Mouse (Mus musculus) embryonic facial prominence, embryonic 12.5 days (tissue): ENCODE measurements around the gene Klrc2. TPM values are rescaled to one million over a fixed set of nuclear protein-coding genes. Genes with fewer than 3 reads are reported as not detected.
"Not testable (repeated sequence)": the region's sequence is repeated elsewhere in the genome, so short reads cannot be mapped to it uniquely, and the experiment has no call there.

Experiments
- ATAC-seq: fragments of 200-750 bp; cut with Nextera tagmentation; 2 replicates; pipeline ENCODE4 v1.8.0; 2017; ENCODE audit not compliant: insufficient number of reproducible peaks, insufficient read depth, low FRiP score, low TSS enrichment
- H3K27ac ChIP-seq: fragments of 300-500 bp; sonication (generic); 2 replicates; pipeline ENCODE4 v1.5.1; 2016; ENCODE audit warnings: mild to moderate bottlenecking
- H3K27me3 ChIP-seq: fragments of 300-500 bp; sonication (generic); 2 replicates; pipeline ENCODE4 v1.6.1; 2016; ENCODE audit warnings: mild to moderate bottlenecking, moderate library complexity
- H3K36me3 ChIP-seq: fragments of 300-500 bp; sonication (generic); 2 replicates; pipeline ENCODE4 v1.6.1; 2016; ENCODE audit warnings: mild to moderate bottlenecking
- H3K4me1 ChIP-seq: fragments of 300-500 bp; sonication (generic); 2 replicates; pipeline ENCODE4 v1.6.1; 2016
- H3K4me2 ChIP-seq: fragments of 300-500 bp; sonication (generic); replicated peaks from 2 replicates; pipeline ENCODE4 v1.6.1; 2016; ENCODE audit warnings: mild to moderate bottlenecking, moderate library complexity
- H3K4me3 ChIP-seq: fragments of 300-500 bp; sonication (generic); 2 replicates; pipeline ENCODE4 v1.5.1; 2016; ENCODE audit warnings: mild to moderate bottlenecking
- H3K9ac ChIP-seq: fragments of 300-500 bp; sonication (generic); 2 replicates; pipeline ENCODE4 v1.6.1; 2016; ENCODE audit warnings: mild to moderate bottlenecking, moderate library complexity
- H3K9me3 ChIP-seq: fragments of 300-500 bp; sonication (generic); 2 replicates; pipeline ENCODE4 v1.6.1; 2016; ENCODE audit warnings: mild to moderate bottlenecking, moderate library complexity
- WGBS: fragments of 180-500 bp; shearing (Covaris S2); methylation state at CpG from one replicate; pipeline ENCODE4 v1.1.7; 2016; 5-methylcytosine and 5-hydroxymethylcytosine counted together
- microRNA-seq: library from miRNA; unstranded; fragments of <30 nt; microRNA quantifications from one replicate; pipeline ENCODE4, GENCODE M21; 2017
- polyA plus RNA-seq: library from polyadenylated mRNA; unstranded; fragments of >200 nt; fragmentation: Nextera tagmentation; extraction: Ambion mirVana; gene quantifications from 2 replicates; pipeline ENCODE4 v1.2.1, GENCODE M21; 2016

Gene Klrc2
- polyA plus RNA-seq = not detected in 2 replicates

DNA sequence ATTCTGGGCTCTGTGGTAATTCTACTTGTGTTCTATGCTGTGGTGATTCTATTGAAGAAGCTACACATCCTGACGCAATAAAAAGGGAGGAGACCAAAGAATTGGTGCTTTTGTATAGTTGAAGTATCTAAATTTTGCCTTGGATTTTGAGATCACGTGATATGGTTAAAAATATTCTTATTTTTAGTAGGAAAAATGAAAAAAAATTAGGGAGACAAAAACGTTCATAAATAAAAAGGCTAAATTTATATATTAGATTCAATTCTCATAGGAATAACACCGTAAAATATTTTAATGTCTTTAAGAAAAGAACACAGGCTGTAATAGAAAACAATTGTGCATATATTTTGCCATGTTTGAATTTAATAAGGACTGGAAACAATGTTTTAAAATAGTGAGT, at the start of gene Klrc2:
Klrc2 (minus strand) TSS at position 101 of the 400 bp plus-strand sequence.
- H3K9me3 ChIP-seq, ATAC-seq, H3K9ac ChIP-seq, H3K4me2 ChIP-seq, H3K4me1 ChIP-seq, H3K36me3 ChIP-seq, H3K27me3 ChIP-seq, H3K4me3 ChIP-seq, H3K27ac ChIP-seq: not testable (repeated sequence)
- WGBS = 77% methylated on average over 4 of the region's 4 CpGs

DNA sequence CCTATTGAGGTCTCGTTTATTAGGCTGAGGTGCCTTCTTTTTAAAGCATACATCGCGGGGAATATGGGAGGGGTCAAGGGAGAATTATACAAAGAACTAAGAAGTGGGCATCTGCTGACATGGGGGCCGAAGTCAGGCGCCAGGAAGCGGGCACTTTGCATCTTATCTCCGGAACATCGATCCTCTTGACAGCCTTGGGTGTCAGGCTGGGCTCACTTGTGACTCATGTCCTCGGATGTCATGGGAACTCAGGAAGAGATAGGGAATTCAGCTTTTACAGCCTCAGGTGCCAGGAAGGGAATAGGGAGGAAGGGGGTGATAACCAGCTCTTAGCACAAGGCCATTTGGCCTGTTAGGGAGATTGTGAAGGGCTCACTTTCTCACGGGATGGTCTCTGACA, 30.9 kb upstream of the Klrc2 start:
- H3K4me1 ChIP-seq, H3K36me3 ChIP-seq, ATAC-seq, H3K4me2 ChIP-seq, H3K9ac ChIP-seq, H3K27ac ChIP-seq, H3K27me3 ChIP-seq, H3K4me3 ChIP-seq, H3K9me3 ChIP-seq: not testable (repeated sequence)
- 76% methylated on average over 10 of the region's 10 CpGs for WGBS

DNA sequence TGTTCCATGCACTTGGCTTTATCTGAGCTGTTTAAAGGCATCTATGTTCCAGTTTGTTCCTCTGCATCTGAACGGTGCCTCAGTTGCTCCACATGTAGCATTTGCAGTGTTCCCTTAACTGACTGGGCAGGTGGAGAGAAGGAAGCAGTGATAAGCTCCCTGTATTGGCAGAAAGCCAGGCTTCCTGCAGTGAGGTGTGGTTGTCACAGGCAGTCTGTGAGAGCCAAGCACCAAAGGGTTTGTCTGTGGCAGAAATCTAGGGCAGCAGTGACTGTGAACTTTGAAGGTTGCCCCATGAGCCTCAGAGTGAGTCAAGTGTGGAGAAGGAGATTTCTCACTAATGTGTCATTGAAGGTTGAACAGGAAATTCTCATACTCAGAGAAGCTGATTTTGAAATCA, 19.9 kb upstream of the Klrc2 start:
- H3K27ac ChIP-seq = no peak overlapping the region
- ATAC-seq = no peak
- H3K4me2 ChIP-seq = no peak overlapping the region
- 67% methylated on average over 1 of the region's 1 CpGs for WGBS
- H3K27me3 ChIP-seq = no peaks in the 10 kb centered on the region
- no peak overlapping the region for H3K9ac ChIP-seq
- H3K9me3 ChIP-seq = peaks cover 2% of the 10 kb centered on the region; the same call in 1 of the 2 replicates
- no peaks in the 10 kb centered on the region for H3K4me1 ChIP-seq
- H3K4me3 ChIP-seq = no peak overlapping the region
- H3K36me3 ChIP-seq = no peaks in the 10 kb centered on the region

- no peaks in the 10 kb centered on the region for H3K36me3 ChIP-seq
- H3K9ac ChIP-seq = no peak within 1 kb of the TSS
- 82% methylated on average over 3 of the region's 3 CpGs for WGBS
- no peak within 1 kb of the TSS for H3K4me3 ChIP-seq
- ATAC-seq = no peak
- H3K9me3 ChIP-seq = 0 out of 2 replicates have a peak, but pooled peaks cover 1% of the 10 kb centered on the region
- H3K4me2 ChIP-seq = no peak within 1 kb of the TSS
- H3K27me3 ChIP-seq = no peaks in the 10 kb centered on the region
- no peaks in the 10 kb centered on the region for H3K4me1 ChIP-seq
- no peak within 1 kb of the TSS for H3K27ac ChIP-seq
These were observed 18.4 kb upstream of the Klrc2 start, which contains the start of gene Klrc1 for GRCm38 (mm10) chr6:129678873-129679272. TSS of gene Klrc1 (minus strand) at chr6:129678973.

DNA sequence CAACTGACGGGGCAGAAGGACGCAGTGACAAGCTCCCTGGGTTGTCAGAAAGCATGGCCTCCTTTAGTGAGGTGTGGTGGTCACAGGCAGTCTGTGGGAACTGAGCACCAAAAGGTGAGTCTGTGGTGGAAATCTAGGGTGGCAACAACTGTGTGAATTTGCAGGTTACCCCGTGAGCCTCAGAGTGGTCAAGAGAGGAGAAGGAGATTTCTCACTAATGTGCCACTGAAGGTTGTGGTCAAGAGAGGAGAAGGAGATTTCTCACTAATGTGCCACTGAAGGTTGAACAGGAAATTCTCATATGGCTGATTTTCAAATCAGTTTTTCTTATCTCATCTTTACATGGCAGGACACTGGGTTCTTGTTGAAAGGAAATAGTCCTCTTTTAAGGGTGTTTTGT, 812 bp upstream of the Klrc2 start:
- H3K27ac ChIP-seq, H3K27me3 ChIP-seq, H3K9ac ChIP-seq, H3K9me3 ChIP-seq, H3K4me2 ChIP-seq, ATAC-seq, H3K4me1 ChIP-seq, H3K36me3 ChIP-seq, H3K4me3 ChIP-seq: not testable (repeated sequence)
- WGBS = no CpG with 5 or more reads among the region's 3 CpGs

GRCm38 (mm10) chr6:129644054-129644453, 16.4 kb downstream of the Klrc2 start:
- H3K36me3 ChIP-seq, ATAC-seq: not testable (repeated sequence)
- 80% methylated on average over 1 of the region's 3 CpGs for WGBS

GRCm38 (mm10) chr6:129643237-129643636, 17.3 kb downstream of the Klrc2 start, which contains the start of gene Klrc3:
TSS of gene Klrc3 (minus strand) at chr6:129643337.
- H3K27me3 ChIP-seq, H3K4me3 ChIP-seq, H3K9ac ChIP-seq, ATAC-seq, H3K9me3 ChIP-seq, H3K36me3 ChIP-seq, H3K4me1 ChIP-seq, H3K4me2 ChIP-seq, H3K27ac ChIP-seq: not testable (repeated sequence)
- 86% methylated on average over 3 of the region's 3 CpGs for WGBS

More at GRCm38 (mm10) chr6:129644054-129644453, 16.4 kb downstream of the Klrc2 start:
- H3K4me1 ChIP-seq, H3K9me3 ChIP-seq, H3K4me3 ChIP-seq, H3K9ac ChIP-seq, H3K27me3 ChIP-seq, H3K27ac ChIP-seq, H3K4me2 ChIP-seq: not testable (repeated sequence)

- H3K27ac ChIP-seq, ATAC-seq, H3K4me1 ChIP-seq, H3K36me3 ChIP-seq, H3K9me3 ChIP-seq, H3K4me3 ChIP-seq, H3K27me3 ChIP-seq, H3K4me2 ChIP-seq, H3K9ac ChIP-seq: not testable (repeated sequence)
- WGBS = 74% methylated on average over 2 of the region's 2 CpGs
These were observed 29.4 kb downstream of the Klrc2 start for GRCm38 (mm10) chr6:129631046-129631445.

DNA sequence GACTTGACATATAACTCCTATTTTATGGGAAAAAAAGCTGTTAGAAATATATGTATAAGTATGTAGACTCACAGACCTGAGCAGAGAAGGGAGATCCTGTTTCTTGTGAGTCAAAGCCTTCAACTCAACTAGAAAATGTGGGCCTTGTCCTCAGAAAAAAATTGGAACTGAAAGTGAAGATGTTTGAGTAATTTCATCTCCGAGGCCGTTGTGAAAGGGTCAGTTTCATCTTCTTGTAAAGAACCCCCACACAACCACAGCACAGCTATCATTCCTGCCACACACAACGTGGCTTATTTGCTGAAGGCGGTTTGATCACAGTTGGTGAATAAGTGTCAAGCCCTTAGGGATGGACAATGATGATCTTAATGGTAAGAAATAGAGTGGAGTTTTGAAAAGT, 36.8 kb downstream of the Klrc2 start, which contains the start of gene Klrk1:
Klrk1 (minus strand) TSS at position 130 of the 400 bp plus-strand sequence.
- H3K4me3 ChIP-seq = no peak within 1 kb of the TSS
- H3K27me3 ChIP-seq = no peaks in the 10 kb centered on the region
- WGBS = 84% methylated on average over 4 of the region's 4 CpGs
- no peaks in the 10 kb centered on the region for H3K9me3 ChIP-seq
- no peak for ATAC-seq
- no peak within 1 kb of the TSS for H3K9ac ChIP-seq
- no peaks in the 10 kb centered on the region for H3K4me1 ChIP-seq
- H3K4me2 ChIP-seq = no peak within 1 kb of the TSS
- no peak within 1 kb of the TSS for H3K27ac ChIP-seq
- no peaks in the 10 kb centered on the region for H3K36me3 ChIP-seq

DNA sequence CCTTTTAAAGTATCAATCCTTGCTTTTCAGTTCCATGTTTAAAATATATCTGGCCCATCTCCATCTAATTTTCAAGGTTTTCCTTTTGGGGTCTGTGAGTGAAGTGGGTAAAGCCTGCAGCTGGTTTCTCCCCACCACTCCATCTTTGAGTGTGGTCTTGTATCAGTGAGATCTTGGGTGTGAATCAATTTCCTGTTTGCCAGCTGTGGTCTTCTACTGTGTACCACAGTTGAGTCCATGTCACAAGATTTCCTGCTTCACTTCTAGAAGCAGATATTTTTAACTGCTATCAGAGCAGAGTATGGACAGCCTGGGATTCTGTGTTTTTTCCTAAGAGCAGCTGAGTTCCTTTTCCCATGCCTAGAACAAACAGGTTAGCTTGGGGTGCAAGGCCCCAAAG, 52.1 kb downstream of the Klrc2 start:
- H3K9ac ChIP-seq = no peak overlapping the region
- H3K27me3 ChIP-seq = no peaks in the 10 kb centered on the region
- no peak overlapping the region for H3K4me3 ChIP-seq
- H3K9me3 ChIP-seq = no peaks in the 10 kb centered on the region
- H3K36me3 ChIP-seq = no peaks in the 10 kb centered on the region
- ATAC-seq = no peak
- H3K4me1 ChIP-seq = no peaks in the 10 kb centered on the region
- no peak overlapping the region for H3K27ac ChIP-seq
- no peak overlapping the region for H3K4me2 ChIP-seq

Small RNA genes lying within 50 kb of the gene (microRNA-seq; reads per million reads assigned to microRNA genes)
- gene Mir680-1 = not detected

Other genes with a start within 250 kb of the Klrc2 start
- gene Clec1a, start 208.7 kb downstream of the Klrc2 start, polyA plus RNA-seq = 1.9 TPM in 2 replicates
- 0.04 TPM in 1 of 2 replicates, not detected in the other for gene Olr1, start 153.5 kb downstream of the Klrc2 start, polyA plus RNA-seq
- not detected in 2 replicates for gene Tmem52b, start 148.1 kb downstream of the Klrc2 start, polyA plus RNA-seq
- gene Gabarapl1, start 127.5 kb downstream of the Klrc2 start, polyA plus RNA-seq = 56.4 and 56.6 TPM in 2 replicates
- not detected in 2 replicates for gene Klre1, start 82.8 kb downstream of the Klrc2 start, polyA plus RNA-seq
- gene Klrd1, start 68.9 kb downstream of the Klrc2 start, polyA plus RNA-seq = 0.32 TPM in 1 of 2 replicates, not detected in the other
- gene Klrk1, start 36.8 kb downstream of the Klrc2 start, polyA plus RNA-seq = 0.05 and 0.14 TPM in 2 replicates
- gene Klrc3, start 17.4 kb downstream of the Klrc2 start, polyA plus RNA-seq = not detected in 2 replicates
- not detected in 2 replicates for gene Klrc1, start 18.3 kb upstream of the Klrc2 start, polyA plus RNA-seq
- gene Klri1, start 56.4 kb upstream of the Klrc2 start, polyA plus RNA-seq = not detected in 2 replicates
- gene Klri2, start 79.8 kb upstream of the Klrc2 start, polyA plus RNA-seq = not detected in 2 replicates
- gene Gm156, start 123.6 kb upstream of the Klrc2 start, polyA plus RNA-seq = not detected in 2 replicates
- not detected in 2 replicates for gene Gm17631, start 202.0 kb upstream of the Klrc2 start, polyA plus RNA-seq
- gene Klra17, start 216.0 kb upstream of the Klrc2 start, polyA plus RNA-seq = not detected in 2 replicates